Mouse (Mus musculus) liver, embryonic 15.5 days (tissue): ENCODE measurements at regions not wholly inside any gene's neighbourhood (a gene's known extent, or its start where the extent isn't known, plus 50 kb on each side); places are given as distances from the start of the nearest gene placed in this dataset.

Experiments
- ATAC-seq: fragments of 200-750 bp; cut with Nextera tagmentation; 2 replicates; pipeline ENCODE4 v1.8.0; 2017; ENCODE audit warnings: moderate number of reproducible peaks, mild to moderate bottlenecking, moderate library complexity; ENCODE audit not compliant: insufficient read depth
- H3K27ac ChIP-seq: fragments of 300-500 bp; sonication (generic); replicated peaks from 2 replicates; pipeline ENCODE4 v1.5.1; 2015; ENCODE audit warnings: mild to moderate bottlenecking, inconsistent platforms
- H3K27me3 ChIP-seq: fragments of 300-500 bp; sonication (generic); 2 replicates; pipeline ENCODE4 v1.6.1; 2015; ENCODE audit warnings: mild to moderate bottlenecking, inconsistent platforms
- H3K36me3 ChIP-seq: fragments of 300-500 bp; sonication (generic); replicated peaks from 2 replicates; pipeline ENCODE4 v1.6.1; 2015; ENCODE audit warnings: moderate library complexity, mild to moderate bottlenecking, inconsistent platforms
- H3K4me1 ChIP-seq: fragments of 300-500 bp; sonication (generic); replicated peaks from 2 replicates; pipeline ENCODE4 v1.6.1; 2015; ENCODE audit warnings: inconsistent platforms
- H3K4me2 ChIP-seq: fragments of 300-500 bp; sonication (generic); 2 replicates; pipeline ENCODE4 v1.6.1; 2015; ENCODE audit warnings: moderate library complexity, mild to moderate bottlenecking, inconsistent platforms
- H3K4me3 ChIP-seq: fragments of 300-500 bp; sonication (generic); replicated peaks from 2 replicates; pipeline ENCODE4 v1.5.1; 2015; ENCODE audit warnings: mild to moderate bottlenecking, inconsistent platforms
- H3K9ac ChIP-seq: fragments of 300-500 bp; sonication (generic); 2 replicates; pipeline ENCODE4 v1.6.1; 2015; ENCODE audit warnings: moderate library complexity, mild to moderate bottlenecking, inconsistent platforms
- H3K9me3 ChIP-seq: fragments of 300-500 bp; sonication (generic); replicated peaks from 2 replicates; pipeline ENCODE4 v1.6.1; 2016; ENCODE audit warnings: inconsistent platforms
- WGBS: fragments of 180-500 bp; shearing (Covaris S2); methylation state at CpG from one replicate; pipeline ENCODE4 v1.1.7; 2015; ENCODE audit warnings: mixed read lengths; ENCODE audit not compliant: insufficient replicate concordance; 5-methylcytosine and 5-hydroxymethylcytosine counted together

- H3K27me3 ChIP-seq, result no peaks in the 10 kb centered on the region
- 59% methylated on average over 4 of the region's 4 CpGs for WGBS
- no peak overlapping the region for H3K4me2 ChIP-seq
- ATAC-seq, result no peak
- no peak overlapping the region for H3K27ac ChIP-seq
- H3K9me3 ChIP-seq, result no peaks in the 10 kb centered on the region
- H3K36me3 ChIP-seq, result no peaks in the 10 kb centered on the region
- no peak overlapping the region for H3K4me3 ChIP-seq
- no peak overlapping the region for H3K9ac ChIP-seq
- no peaks in the 10 kb centered on the region for H3K4me1 ChIP-seq
Measured at GRCm38 (mm10) chr12:16261465-16261864, 349.3 kb downstream of the Lpin1 start.

GRCm38 (mm10) chr12:16260981-16261380, 349.8 kb downstream of the Lpin1 start:
- H3K4me3 ChIP-seq, result no peak overlapping the region
- H3K36me3 ChIP-seq, result no peaks in the 10 kb centered on the region
- H3K27me3 ChIP-seq, result no peaks in the 10 kb centered on the region
- no peaks in the 10 kb centered on the region for H3K4me1 ChIP-seq
- H3K27ac ChIP-seq, result no peak overlapping the region
- ATAC-seq, result no peak
- H3K9me3 ChIP-seq, result no peaks in the 10 kb centered on the region
- H3K9ac ChIP-seq, result no peak overlapping the region
- H3K4me2 ChIP-seq, result no peak overlapping the region
- WGBS, result 52% methylated on average over 8 of the region's 8 CpGs

GRCm38 (mm10) chr12:16260501-16260900, 350.3 kb downstream of the Lpin1 start:
- Histone ChIP-seq H3K9ac (no peak overlapping the region), H3K9me3 (no peaks in the 10 kb centered on the region), H3K4me1 (no peaks in the 10 kb centered on the region), H3K36me3 (no peaks in the 10 kb centered on the region), H3K4me3 (no peak overlapping the region), H3K27ac (no peak overlapping the region), H3K27me3 (no peaks in the 10 kb centered on the region), H3K4me2 (no peak overlapping the region)
- ATAC-seq, result no peak
- 60% methylated on average over 2 of the region's 2 CpGs for WGBS

GRCm38 (mm10) chr12:16250621-16251020, 360.1 kb downstream of the Lpin1 start:
- no peaks in the 10 kb centered on the region for H3K9me3 ChIP-seq
- no peak overlapping the region for H3K27ac ChIP-seq
- no peak overlapping the region for H3K4me3 ChIP-seq
- H3K4me1 ChIP-seq, result no peaks in the 10 kb centered on the region
- H3K4me2 ChIP-seq, result no peak overlapping the region
- WGBS, result 49% methylated on average over 1 of the region's 1 CpGs
- H3K9ac ChIP-seq, result no peak overlapping the region
- no peaks in the 10 kb centered on the region for H3K36me3 ChIP-seq
- ATAC-seq, result no peak
- no peaks in the 10 kb centered on the region for H3K27me3 ChIP-seq

- Histone ChIP-seq H3K4me2 (no peak overlapping the region), H3K4me1 (no peaks in the 10 kb centered on the region), H3K9ac (no peak overlapping the region), H3K4me3 (no peak overlapping the region), H3K9me3 (no peaks in the 10 kb centered on the region), H3K27me3 (no peaks in the 10 kb centered on the region), H3K27ac (no peak overlapping the region), H3K36me3 (no peaks in the 10 kb centered on the region)
- ATAC-seq, result no peak
- WGBS, result 72% methylated on average over 5 of the region's 5 CpGs
Measured at GRCm38 (mm10) chr12:16250096-16250495, 360.7 kb downstream of the Lpin1 start.

- Histone ChIP-seq H3K36me3 (no peaks in the 10 kb centered on the region), H3K9me3 (no peaks in the 10 kb centered on the region), H3K4me1 (no peaks in the 10 kb centered on the region), H3K27ac (no peak overlapping the region), H3K27me3 (no peaks in the 10 kb centered on the region), H3K9ac (no peak overlapping the region), H3K4me2 (no peak overlapping the region), H3K4me3 (no peak overlapping the region)
- 63% methylated on average over 5 of the region's 5 CpGs for WGBS
- ATAC-seq, result no peak
Measured at GRCm38 (mm10) chr12:16239792-16240191, 371.0 kb downstream of the Lpin1 start.

- H3K27me3 ChIP-seq, result no peaks in the 10 kb centered on the region
- no peaks in the 10 kb centered on the region for H3K4me1 ChIP-seq
- H3K9me3 ChIP-seq, result no peaks in the 10 kb centered on the region
- H3K4me3 ChIP-seq, result no peak overlapping the region
- no peak overlapping the region for H3K9ac ChIP-seq
- 64% methylated on average over 5 of the region's 5 CpGs for WGBS
- H3K36me3 ChIP-seq, result no peaks in the 10 kb centered on the region
- H3K27ac ChIP-seq, result no peak overlapping the region
- no peak for ATAC-seq
- no peak overlapping the region for H3K4me2 ChIP-seq
Measured at GRCm38 (mm10) chr12:16237498-16237897, 373.3 kb downstream of the Lpin1 start.

- H3K36me3 ChIP-seq, result no peaks in the 10 kb centered on the region
- H3K27ac ChIP-seq, result no peak overlapping the region
- H3K4me2 ChIP-seq, result no peak overlapping the region
- H3K4me1 ChIP-seq, result no peaks in the 10 kb centered on the region
- WGBS, result 71% methylated on average over 3 of the region's 3 CpGs
- no peaks in the 10 kb centered on the region for H3K9me3 ChIP-seq
- no peaks in the 10 kb centered on the region for H3K27me3 ChIP-seq
- ATAC-seq, result no peak
- no peak overlapping the region for H3K4me3 ChIP-seq
- no peak overlapping the region for H3K9ac ChIP-seq
Measured at GRCm38 (mm10) chr12:16233559-16233958, 377.2 kb downstream of the Lpin1 start.

- no peaks in the 10 kb centered on the region for H3K36me3 ChIP-seq
- H3K27ac ChIP-seq, result no peak overlapping the region
- no peaks in the 10 kb centered on the region for H3K9me3 ChIP-seq
- WGBS, result 53% methylated on average over 8 of the region's 8 CpGs
- no peak overlapping the region for H3K4me2 ChIP-seq
- no peak overlapping the region for H3K4me3 ChIP-seq
- no peak for ATAC-seq
- H3K27me3 ChIP-seq, result no peaks in the 10 kb centered on the region
- no peak overlapping the region for H3K9ac ChIP-seq
- no peaks in the 10 kb centered on the region for H3K4me1 ChIP-seq
Measured at GRCm38 (mm10) chr12:16232828-16233227, 377.9 kb downstream of the Lpin1 start.

GRCm38 (mm10) chr12:16232051-16232450, 378.7 kb downstream of the Lpin1 start:
- 63% methylated on average over 2 of the region's 2 CpGs for WGBS
- H3K27ac ChIP-seq, result no peak overlapping the region
- H3K27me3 ChIP-seq, result no peaks in the 10 kb centered on the region
- H3K4me1 ChIP-seq, result no peaks in the 10 kb centered on the region
- H3K4me2 ChIP-seq, result no peak overlapping the region
- no peaks in the 10 kb centered on the region for H3K36me3 ChIP-seq
- ATAC-seq, result no peak
- no peak overlapping the region for H3K4me3 ChIP-seq
- H3K9ac ChIP-seq, result no peak overlapping the region
- H3K9me3 ChIP-seq, result no peaks in the 10 kb centered on the region

- Histone ChIP-seq H3K4me2 (no peak overlapping the region), H3K9ac (no peak overlapping the region), H3K4me1 (no peaks in the 10 kb centered on the region), H3K9me3 (no peaks in the 10 kb centered on the region), H3K27me3 (no peaks in the 10 kb centered on the region), H3K4me3 (no peak overlapping the region), H3K36me3 (no peaks in the 10 kb centered on the region), H3K27ac (no peak overlapping the region)
- WGBS, result 62% methylated on average over 2 of the region's 2 CpGs
- ATAC-seq, result no peak
Measured at GRCm38 (mm10) chr12:16231093-16231492, 379.7 kb downstream of the Lpin1 start.

- H3K36me3 ChIP-seq, result no peaks in the 10 kb centered on the region
- no peak overlapping the region for H3K4me2 ChIP-seq
- ATAC-seq, result no peak
- no peaks in the 10 kb centered on the region for H3K9me3 ChIP-seq
- H3K4me1 ChIP-seq, result no peaks in the 10 kb centered on the region
- H3K27me3 ChIP-seq, result no peaks in the 10 kb centered on the region
- WGBS, result 15% methylated on average over 2 of the region's 2 CpGs
- no peak overlapping the region for H3K27ac ChIP-seq
- no peak overlapping the region for H3K4me3 ChIP-seq
- no peak overlapping the region for H3K9ac ChIP-seq
Measured at GRCm38 (mm10) chr12:16225428-16225827, 385.3 kb downstream of the Lpin1 start.
